Mouse (Mus musculus) liver, embryonic 14.5 days (tissue): Measurements from ENCODE around the gene Klrd1. TPM values are rescaled to one million over a fixed set of nuclear protein-coding genes. Genes with fewer than 3 reads are reported as not detected.

ENCODE experiments used
- ATAC-seq: fragments of 200-750 bp; cut with Nextera tagmentation; 2 replicates; pipeline ENCODE4 v1.8.0; 2017; ENCODE audit warnings: moderate number of reproducible peaks, mild to moderate bottlenecking, moderate library complexity; ENCODE audit not compliant: insufficient read depth
- DNase-seq, 3 experiments: peaks; one replicate each; pipeline ENCODE4 v3.0.0-alpha.2; 2012 to 2013; ENCODE audit warnings: low read depth in 3 of 3, low spot score in 3 of 3
- H3K27ac ChIP-seq: fragments of 300-500 bp; sonication (generic); 2 replicates; pipeline ENCODE4 v1.5.1; 2014; ENCODE audit warnings: moderate library complexity, mild to moderate bottlenecking, control low read depth, inconsistent platforms
- H3K27me3 ChIP-seq: fragments of 300-500 bp; sonication (generic); 2 replicates; pipeline ENCODE4 v1.6.1; 2014; ENCODE audit warnings: mild to moderate bottlenecking, low read length, moderate library complexity; ENCODE audit not compliant: control insufficient read depth, insufficient read depth
- H3K36me3 ChIP-seq: fragments of 300-500 bp; sonication (generic); replicated peaks from 2 replicates; pipeline ENCODE4 v1.6.1; 2014; ENCODE audit warnings: low read depth; ENCODE audit not compliant: control insufficient read depth, insufficient read depth
- H3K4me1 ChIP-seq, 2 experiments: fragments of 200-500 bp in 1 of 2; fragments of 300-500 bp in 1 of 2; sonication (generic) in 1 of 2; replicated peaks; 2 replicates each; pipeline ENCODE4 v1.6.1; 2012 to 2014; ENCODE audit warnings: antibody characterized with exemption in 1 of 2, inconsistent platforms in 1 of 2, low read length in 1 of 2; ENCODE audit not compliant: control insufficient read depth in 2 of 2, insufficient read depth in 2 of 2
- H3K4me2 ChIP-seq: fragments of 300-500 bp; sonication (generic); 2 replicates; pipeline ENCODE4 v1.6.1; 2014; ENCODE audit warnings: low read depth, mild to moderate bottlenecking, control low read depth, moderate library complexity
- H3K4me3 ChIP-seq, 2 experiments: fragments of 200-500 bp in 1 of 2; fragments of 300-500 bp in 1 of 2; sonication (generic) in 1 of 2; 2 replicates each; pipeline ENCODE4 v1.5.1; 2012 to 2014; ENCODE audit warnings: low read depth in 2 of 2, low read length in 2 of 2, mild to moderate bottlenecking in 2 of 2, control low read depth in 1 of 2, inconsistent platforms in 1 of 2, moderate library complexity in 1 of 2; ENCODE audit not compliant: insufficient read depth in 1 of 2
- H3K9ac ChIP-seq: fragments of 300-500 bp; sonication (generic); replicated peaks from 2 replicates; pipeline ENCODE4 v1.6.1; 2014; ENCODE audit warnings: mild to moderate bottlenecking, control low read depth, moderate library complexity
- H3K9me3 ChIP-seq: fragments of 300-500 bp; sonication (generic); 2 replicates; pipeline ENCODE4 v1.6.1; 2016; ENCODE audit warnings: low read length, mixed read lengths; ENCODE audit not compliant: control insufficient read depth
- CTCF ChIP-seq: IDR thresholded peaks from 2 replicates; pipeline ENCODE4 v1.5.1; 2016; ENCODE audit warnings: antibody characterized with exemption, low read depth, control low read depth
- EP300 ChIP-seq: IDR thresholded peaks from 2 replicates; pipeline ENCODE4 v1.6.1; 2016; ENCODE audit warnings: antibody characterized with exemption, low read depth
- WGBS: fragments of 180-500 bp; shearing (Covaris S2); extraction: QIAGEN DNeasy Blood & Tissue Kit; methylation state at CpG from one replicate; pipeline ENCODE4 v1.1.7; 2014; ENCODE audit not compliant: insufficient replicate concordance; 5-methylcytosine and 5-hydroxymethylcytosine counted together
- polyA plus RNA-seq, 2 experiments: library from polyadenylated mRNA; depleted of rRNA in 1 of 2; stranded (reverse) in 1 of 2; unstranded in 1 of 2; fragments of >200 nt; fragmentation: Nextera tagmentation in 1 of 2; extraction: Ambion mirVana in 1 of 2; gene quantifications; 2 replicates each; pipeline versions ENCODE4 v1.2.1 to v1.2.3; 2012 to 2014

The Klrd1 gene
- polyA plus RNA-seq, 2 experiments: 0.19 to 0.50 TPM

DNA sequence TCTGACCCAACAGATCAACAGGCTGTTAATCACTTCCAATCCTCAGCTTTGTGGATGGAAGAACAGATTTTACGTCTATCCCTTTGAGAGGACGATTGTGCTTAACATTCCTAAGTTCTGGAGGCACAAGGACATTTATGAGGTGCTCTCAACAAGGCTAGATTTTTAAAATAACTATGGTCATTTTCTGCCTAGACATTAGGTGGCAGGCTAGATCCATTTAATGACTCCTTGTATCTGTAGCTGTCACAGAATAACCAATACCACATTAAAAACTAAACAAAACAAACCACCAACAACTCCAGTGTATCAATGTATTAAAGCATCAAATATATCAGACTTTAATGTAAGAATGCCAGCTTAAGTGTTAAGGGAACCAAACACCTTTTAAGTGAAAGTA is 16.3 kb upstream of the Klrd1 start:
- H3K9me3 ChIP-seq: no peaks in the 10 kb centered on the region
- WGBS: 2% methylated on average over 2 of the region's 2 CpGs
- H3K4me1 ChIP-seq: no peaks in the 10 kb centered on the region
- H3K4me2 ChIP-seq: no peak overlapping the region
- H3K36me3 ChIP-seq: no peaks in the 10 kb centered on the region
- H3K4me3 ChIP-seq: no peak overlapping the region
- H3K27ac ChIP-seq: no peak overlapping the region
- ATAC-seq: no peak
- H3K27me3 ChIP-seq: no peaks in the 10 kb centered on the region
- no peak overlapping the region for H3K9ac ChIP-seq
- no peak for TF ChIP-seq EP300
- TF ChIP-seq CTCF: no peak
- no peak for DNase-seq

- no peaks in the 10 kb centered on the region for H3K27me3 ChIP-seq
- 90% methylated on average over 8 of the region's 8 CpGs for WGBS
- no peaks in the 10 kb centered on the region for H3K4me1 ChIP-seq
- H3K9me3 ChIP-seq: no peaks in the 10 kb centered on the region
- TF ChIP-seq CTCF (no peak), EP300 (no peak)
- H3K4me3 ChIP-seq: no peak within 1 kb of the TSS
- H3K9ac ChIP-seq: no peak within 1 kb of the TSS
- ATAC-seq (no peak), DNase-seq (no peak)
- no peaks in the 10 kb centered on the region for H3K36me3 ChIP-seq
- H3K27ac ChIP-seq: no peak within 1 kb of the TSS
- no peak within 1 kb of the TSS for H3K4me2 ChIP-seq
These were observed 14.0 kb upstream of the Klrd1 start, which contains the start of gene Klre1 for GRCm38 (mm10) chr6:129577605-129578004. TSS of gene Klre1 (plus strand) at chr6:129577905.

- no peaks in the 10 kb centered on the region for H3K9me3 ChIP-seq
- no peak; the same call in 1 of the 2 replicates for TF ChIP-seq CTCF
- TF ChIP-seq EP300: no peak
- H3K36me3 ChIP-seq: no peaks in the 10 kb centered on the region
- no peak overlapping the region for H3K4me2 ChIP-seq
- H3K4me1 ChIP-seq: no peaks in the 10 kb centered on the region
- no peak overlapping the region for H3K27ac ChIP-seq
- H3K27me3 ChIP-seq: no peaks in the 10 kb centered on the region
- H3K4me3 ChIP-seq: no peak overlapping the region
- ATAC-seq: no peak
- WGBS: 44% methylated on average over 4 of the region's 4 CpGs
- no peak overlapping the region for H3K9ac ChIP-seq
- DNase-seq: no peak
These were observed 10.3 kb upstream of the Klrd1 start for GRCm38 (mm10) chr6:129581274-129581673.

DNA sequence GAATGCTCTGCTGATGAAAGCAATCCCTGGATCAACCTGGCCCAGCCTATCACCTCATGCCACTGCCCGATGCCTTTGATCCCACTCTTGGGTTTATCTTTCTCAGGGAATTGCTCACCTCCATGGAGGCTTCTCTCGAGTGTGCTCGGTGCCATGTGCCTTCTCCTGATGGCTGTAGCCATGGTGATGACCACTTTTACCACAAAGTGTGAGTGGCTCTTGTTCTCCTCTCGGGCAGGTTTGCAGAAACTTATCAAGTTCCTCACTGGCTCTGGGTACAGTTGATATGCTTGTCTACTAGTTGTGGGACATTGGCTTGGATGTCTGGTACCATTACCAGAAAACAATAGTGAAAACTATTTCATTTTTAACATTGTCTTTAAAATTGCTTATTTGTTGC is 9.7 kb upstream of the Klrd1 start:
- ATAC-seq (no peak), DNase-seq (no peak)
- 20% methylated on average over 4 of the region's 4 CpGs for WGBS
- Histone ChIP-seq H3K4me2 (no peak overlapping the region), H3K27ac (no peak overlapping the region), H3K9ac (no peak overlapping the region), H3K4me1 (no peaks in the 10 kb centered on the region), H3K9me3 (no peaks in the 10 kb centered on the region), H3K36me3 (no peaks in the 10 kb centered on the region), H3K4me3 (no peak overlapping the region), H3K27me3 (no peaks in the 10 kb centered on the region)
- TF ChIP-seq EP300 (no peak), CTCF (no peak)

GRCm38 (mm10) chr6:129583014-129583413 is 8.6 kb upstream of the Klrd1 start:
- Histone ChIP-seq H3K9ac (no peak overlapping the region), H3K4me2 (no peak overlapping the region), H3K27ac (no peak overlapping the region), H3K9me3 (no peaks in the 10 kb centered on the region), H3K4me1 (no peaks in the 10 kb centered on the region), H3K36me3 (no peaks in the 10 kb centered on the region), H3K27me3 (no peaks in the 10 kb centered on the region), H3K4me3 (no peak overlapping the region)
- DNase-seq (no peak), ATAC-seq (no peak)
- 49% methylated on average over 3 of the region's 3 CpGs for WGBS
- no peak for TF ChIP-seq EP300
